Mouse (Mus musculus): Measurements from ENCODE around the gene Ccdc57. TPM values are rescaled to one million over a fixed set of nuclear protein-coding genes. Genes with fewer than 3 reads are reported as not detected.

The Ccdc57 gene
- 1.1 TPM for polyA plus RNA-seq (2014; fragmentation: Illumina TruSeq; extraction: RNeasy Lipid Tissue Mini Kit (QIAGEN cat#74804))

GRCm38 (mm10) chr11:120932564-120933398 is at the start of gene Ccdc57:
Gene Ccdc57 (minus strand): TSS chr11:120932872.

GRCm38 (mm10) chr11:120948328-120948727 is 15.7 kb upstream of the Ccdc57 start, which contains the start of gene Slc16a3:
Gene Slc16a3 (plus strand): TSS chr11:120948480.

GRCm38 (mm10) chr11:120823956-120824786 is 108.5 kb downstream of the Ccdc57 start, which contains the start of gene Fasn:
Gene Fasn (minus strand): TSS chr11:120824547.

GRCm38 (mm10) chr11:120795756-120796613 is 136.7 kb downstream of the Ccdc57 start, which contains the start of gene Dus1l:
Gene Dus1l (minus strand): TSS chr11:120796403.

GRCm38 (mm10) chr11:120784064-120784791 is 148.4 kb downstream of the Ccdc57 start, which contains the start of the genes Rfng and Gps1:
Gene Rfng (minus strand): TSS chr11:120784207.
Gene Gps1 (plus strand): TSS chr11:120784272.

Other genes with a start within 250 kb of the Ccdc57 start
- gene Cenpx, start 219.1 kb downstream of the Ccdc57 start, polyA plus RNA-seq (2014; fragmentation: Illumina TruSeq; extraction: RNeasy Lipid Tissue Mini Kit (QIAGEN cat#74804)): not detected
- 0.40 TPM for gene Lrrc45, start 218.9 kb downstream of the Ccdc57 start, polyA plus RNA-seq (2014; fragmentation: Illumina TruSeq; extraction: RNeasy Lipid Tissue Mini Kit (QIAGEN cat#74804))
- gene Rac3, start 211.4 kb downstream of the Ccdc57 start, polyA plus RNA-seq (2014; fragmentation: Illumina TruSeq; extraction: RNeasy Lipid Tissue Mini Kit (QIAGEN cat#74804)): not detected
- not detected for gene Dcxr, start 205.6 kb downstream of the Ccdc57 start, polyA plus RNA-seq (2014; fragmentation: Illumina TruSeq; extraction: RNeasy Lipid Tissue Mini Kit (QIAGEN cat#74804))
- not detected for gene Cbr2, start 200.8 kb downstream of the Ccdc57 start, polyA plus RNA-seq (2014; fragmentation: Illumina TruSeq; extraction: RNeasy Lipid Tissue Mini Kit (QIAGEN cat#74804))
- not detected for gene Hmga1b, start 170.1 kb downstream of the Ccdc57 start, polyA plus RNA-seq (2014; fragmentation: Illumina TruSeq; extraction: RNeasy Lipid Tissue Mini Kit (QIAGEN cat#74804))
- not detected for gene Rfng, start 148.7 kb downstream of the Ccdc57 start, polyA plus RNA-seq (2014; fragmentation: Illumina TruSeq; extraction: RNeasy Lipid Tissue Mini Kit (QIAGEN cat#74804))
- 10.9 TPM for gene Gps1, start 148.6 kb downstream of the Ccdc57 start, polyA plus RNA-seq (2014; fragmentation: Illumina TruSeq; extraction: RNeasy Lipid Tissue Mini Kit (QIAGEN cat#74804))
- gene Dus1l, start 136.5 kb downstream of the Ccdc57 start, polyA plus RNA-seq (2014; fragmentation: Illumina TruSeq; extraction: RNeasy Lipid Tissue Mini Kit (QIAGEN cat#74804)): 3.3 TPM
- gene Fasn, start 108.3 kb downstream of the Ccdc57 start, polyA plus RNA-seq (2014; fragmentation: Illumina TruSeq; extraction: RNeasy Lipid Tissue Mini Kit (QIAGEN cat#74804)): 2.1 TPM
- 0.17 TPM for gene Slc16a3, start 15.6 kb upstream of the Ccdc57 start, polyA plus RNA-seq (2014; fragmentation: Illumina TruSeq; extraction: RNeasy Lipid Tissue Mini Kit (QIAGEN cat#74804))
- gene Csnk1d, start 58.5 kb upstream of the Ccdc57 start, polyA plus RNA-seq (2014; fragmentation: Illumina TruSeq; extraction: RNeasy Lipid Tissue Mini Kit (QIAGEN cat#74804)): 69.4 TPM
- 1.00 TPM for gene Cd7, start 106.5 kb upstream of the Ccdc57 start, polyA plus RNA-seq (2014; fragmentation: Illumina TruSeq; extraction: RNeasy Lipid Tissue Mini Kit (QIAGEN cat#74804))
- gene Sectm1b, start 130.7 kb upstream of the Ccdc57 start, polyA plus RNA-seq (2014; fragmentation: Illumina TruSeq; extraction: RNeasy Lipid Tissue Mini Kit (QIAGEN cat#74804)): 7.0 TPM
- 0.37 TPM for gene Sectm1a, start 148.3 kb upstream of the Ccdc57 start, polyA plus RNA-seq (2014; fragmentation: Illumina TruSeq; extraction: RNeasy Lipid Tissue Mini Kit (QIAGEN cat#74804))
- not detected for gene Tex19.2, start 185.8 kb upstream of the Ccdc57 start, polyA plus RNA-seq (2014; fragmentation: Illumina TruSeq; extraction: RNeasy Lipid Tissue Mini Kit (QIAGEN cat#74804))
- gene Tex19.1, start 213.3 kb upstream of the Ccdc57 start, polyA plus RNA-seq (2014; fragmentation: Illumina TruSeq; extraction: RNeasy Lipid Tissue Mini Kit (QIAGEN cat#74804)): 0.68 TPM
- not detected for gene Uts2r, start 227.4 kb upstream of the Ccdc57 start, polyA plus RNA-seq (2014; fragmentation: Illumina TruSeq; extraction: RNeasy Lipid Tissue Mini Kit (QIAGEN cat#74804))